Mouse (Mus musculus) lung, postnatal 0 days (tissue): ENCODE results near the gene Itgb4.

Experiments
- CTCF ChIP-seq: IDR thresholded peaks from 2 replicates; pipeline ENCODE4 v1.5.1; 2016; ENCODE audit warnings: antibody characterized with exemption, mild to moderate bottlenecking
- EP300 ChIP-seq: IDR thresholded peaks from 2 replicates; pipeline ENCODE4 v1.6.1; 2016; ENCODE audit warnings: antibody characterized with exemption, mild to moderate bottlenecking, control low read depth

GRCm38 (mm10) chr11:116055873-116056272 lies 81.4 kb downstream of the Itgb4 start:
- TF ChIP-seq CTCF (no peak), EP300 (no peak)
